Mouse (Mus musculus) liver, embryonic 14.5 days (tissue): Measurements from ENCODE around the gene Itpk1. TPM values are rescaled to one million over a fixed set of nuclear protein-coding genes. Genes with fewer than 3 reads are reported as not detected.

Source experiments
- ATAC-seq: fragments of 200-750 bp; cut with Nextera tagmentation; 2 replicates; pipeline ENCODE4 v1.8.0; 2017; ENCODE audit warnings: moderate number of reproducible peaks, mild to moderate bottlenecking, moderate library complexity; ENCODE audit not compliant: insufficient read depth
- DNase-seq, 3 experiments: peaks; one replicate each; pipeline ENCODE4 v3.0.0-alpha.2; 2012 to 2013; ENCODE audit warnings: low read depth in 3 of 3, low spot score in 3 of 3
- H3K27ac ChIP-seq: fragments of 300-500 bp; sonication (generic); 2 replicates; pipeline ENCODE4 v1.5.1; 2014; ENCODE audit warnings: moderate library complexity, mild to moderate bottlenecking, control low read depth, inconsistent platforms
- H3K27me3 ChIP-seq: fragments of 300-500 bp; sonication (generic); 2 replicates; pipeline ENCODE4 v1.6.1; 2014; ENCODE audit warnings: mild to moderate bottlenecking, low read length, moderate library complexity; ENCODE audit not compliant: control insufficient read depth, insufficient read depth
- H3K36me3 ChIP-seq: fragments of 300-500 bp; sonication (generic); replicated peaks from 2 replicates; pipeline ENCODE4 v1.6.1; 2014; ENCODE audit warnings: low read depth; ENCODE audit not compliant: control insufficient read depth, insufficient read depth
- H3K4me1 ChIP-seq, 2 experiments: fragments of 200-500 bp in 1 of 2; fragments of 300-500 bp in 1 of 2; sonication (generic) in 1 of 2; replicated peaks; 2 replicates each; pipeline ENCODE4 v1.6.1; 2012 to 2014; ENCODE audit warnings: antibody characterized with exemption in 1 of 2, inconsistent platforms in 1 of 2, low read length in 1 of 2; ENCODE audit not compliant: control insufficient read depth in 2 of 2, insufficient read depth in 2 of 2
- H3K4me2 ChIP-seq: fragments of 300-500 bp; sonication (generic); 2 replicates; pipeline ENCODE4 v1.6.1; 2014; ENCODE audit warnings: low read depth, mild to moderate bottlenecking, control low read depth, moderate library complexity
- H3K4me3 ChIP-seq, 2 experiments: fragments of 200-500 bp in 1 of 2; fragments of 300-500 bp in 1 of 2; sonication (generic) in 1 of 2; 2 replicates each; pipeline ENCODE4 v1.5.1; 2012 to 2014; ENCODE audit warnings: low read depth in 2 of 2, low read length in 2 of 2, mild to moderate bottlenecking in 2 of 2, control low read depth in 1 of 2, inconsistent platforms in 1 of 2, moderate library complexity in 1 of 2; ENCODE audit not compliant: insufficient read depth in 1 of 2
- H3K9ac ChIP-seq: fragments of 300-500 bp; sonication (generic); replicated peaks from 2 replicates; pipeline ENCODE4 v1.6.1; 2014; ENCODE audit warnings: mild to moderate bottlenecking, control low read depth, moderate library complexity
- H3K9me3 ChIP-seq: fragments of 300-500 bp; sonication (generic); 2 replicates; pipeline ENCODE4 v1.6.1; 2016; ENCODE audit warnings: low read length, mixed read lengths; ENCODE audit not compliant: control insufficient read depth
- CTCF ChIP-seq: IDR thresholded peaks from 2 replicates; pipeline ENCODE4 v1.5.1; 2016; ENCODE audit warnings: antibody characterized with exemption, low read depth, control low read depth
- EP300 ChIP-seq: IDR thresholded peaks from 2 replicates; pipeline ENCODE4 v1.6.1; 2016; ENCODE audit warnings: antibody characterized with exemption, low read depth
- WGBS: fragments of 180-500 bp; shearing (Covaris S2); extraction: QIAGEN DNeasy Blood & Tissue Kit; methylation state at CpG from one replicate; pipeline ENCODE4 v1.1.7; 2014; ENCODE audit not compliant: insufficient replicate concordance; 5-methylcytosine and 5-hydroxymethylcytosine counted together
- polyA plus RNA-seq, 2 experiments: library from polyadenylated mRNA; depleted of rRNA in 1 of 2; stranded (reverse) in 1 of 2; unstranded in 1 of 2; fragments of >200 nt; fragmentation: Nextera tagmentation in 1 of 2; extraction: Ambion mirVana in 1 of 2; gene quantifications; 2 replicates each; pipeline versions ENCODE4 v1.2.1 to v1.2.3; 2012 to 2014

The Itpk1 gene
- polyA plus RNA-seq, 2 experiments, result 2.3 to 2.4 TPM

- no peak overlapping the region for H3K9ac ChIP-seq
- H3K27me3 ChIP-seq, result no peaks in the 10 kb centered on the region
- H3K9me3 ChIP-seq, result no peaks in the 10 kb centered on the region
- no peak overlapping the region for H3K4me2 ChIP-seq
- no peaks in the 10 kb centered on the region for H3K36me3 ChIP-seq
- peaks cover 0 to 7% of the 10 kb centered on the region in 2 experiments; a peak in 2 of 4 replicates for H3K4me1 ChIP-seq
- WGBS, result 54% methylated on average over 6 of the region's 6 CpGs
- no peak for TF ChIP-seq EP300
- TF ChIP-seq CTCF, result no peak
- no peak for DNase-seq
- H3K27ac ChIP-seq, result no peak overlapping the region
- H3K4me3 ChIP-seq, result no peak overlapping the region
- no peak for ATAC-seq
Observed at GRCm38 (mm10) chr12:102723861-102724260, 19.1 kb upstream of the Itpk1 start.

- H3K4me1 ChIP-seq, result peaks cover 0 to 7% of the 10 kb centered on the region in 2 experiments; a peak in 2 of 4 replicates
- ATAC-seq, result no peak
- H3K9me3 ChIP-seq, result no peaks in the 10 kb centered on the region
- 71% methylated on average over 8 of the region's 8 CpGs for WGBS
- H3K27me3 ChIP-seq, result no peaks in the 10 kb centered on the region
- TF ChIP-seq CTCF, result no peak
- TF ChIP-seq EP300, result no peak
- no peak for DNase-seq
- no peak overlapping the region for H3K27ac ChIP-seq
- H3K4me3 ChIP-seq, result no peak overlapping the region
- H3K4me2 ChIP-seq, result no peak overlapping the region
- no peak overlapping the region for H3K9ac ChIP-seq
- no peaks in the 10 kb centered on the region for H3K36me3 ChIP-seq
Observed at GRCm38 (mm10) chr12:102722966-102723365, 18.2 kb upstream of the Itpk1 start.

- peaks cover 0 to 7% of the 10 kb centered on the region in 2 experiments; a peak in 2 of 4 replicates for H3K4me1 ChIP-seq
- H3K9ac ChIP-seq, result no peak overlapping the region
- WGBS, result 72% methylated on average over 11 of the region's 11 CpGs
- no peaks in the 10 kb centered on the region for H3K36me3 ChIP-seq
- H3K27me3 ChIP-seq, result no peaks in the 10 kb centered on the region
- H3K4me3 ChIP-seq, result no peak overlapping the region
- no peaks in the 10 kb centered on the region for H3K9me3 ChIP-seq
- no peak for TF ChIP-seq CTCF
- TF ChIP-seq EP300, result no peak
- H3K27ac ChIP-seq, result no peak overlapping the region
- no peak for ATAC-seq
- H3K4me2 ChIP-seq, result no peak overlapping the region
- DNase-seq, result no peak
Observed at GRCm38 (mm10) chr12:102722451-102722850, 17.7 kb upstream of the Itpk1 start.

- 38% methylated on average over 13 of the region's 13 CpGs for WGBS
- Histone ChIP-seq H3K27me3 (no peaks in the 10 kb centered on the region), H3K9me3 (no peaks in the 10 kb centered on the region), H3K36me3 (no peaks in the 10 kb centered on the region), H3K9ac (no peak overlapping the region), H3K4me3 (no peak overlapping the region), H3K4me1 (0 out of 4 replicates have a peak, but pooled peaks cover 0 to 2% of the 10 kb centered on the region in 2 experiments), H3K4me2 (no peak overlapping the region), H3K27ac (no peak overlapping the region)
- no peak for TF ChIP-seq EP300
- TF ChIP-seq CTCF, result peak; percentile 82
- DNase-seq (no peak), ATAC-seq (0 out of 2 replicates have a peak, but pooled peaks have one; percentile 40)
Observed at GRCm38 (mm10) chr12:102719552-102720315, 15.0 kb upstream of the Itpk1 start.

- 67% methylated on average over 10 of the region's 10 CpGs for WGBS
- DNase-seq (no peak), ATAC-seq (no peak)
Observed at GRCm38 (mm10) chr12:102714654-102715395, 10.1 kb upstream of the Itpk1 start.

More at GRCm38 (mm10) chr12:102714654-102715395, 10.1 kb upstream of the Itpk1 start:
- Histone ChIP-seq H3K9ac (no peak overlapping the region), H3K9me3 (no peaks in the 10 kb centered on the region), H3K27ac (no peak overlapping the region), H3K4me1 (0 out of 4 replicates have a peak, but pooled peaks cover 0 to 2% of the 10 kb centered on the region in 2 experiments), H3K4me3 (no peak overlapping the region), H3K27me3 (no peaks in the 10 kb centered on the region), H3K36me3 (no peaks in the 10 kb centered on the region), H3K4me2 (no peak overlapping the region)
- TF ChIP-seq CTCF (no peak), EP300 (no peak)
